Mouse (Mus musculus): ENCODE measurements around the gene Slx1b. TPM values are rescaled to one million over a fixed set of nuclear protein-coding genes. Genes with fewer than 3 reads are reported as not detected.
"Not testable (repeated sequence)": the region's sequence is repeated elsewhere in the genome, so short reads cannot be mapped to it uniquely, and the experiment has no call there.

The Slx1b gene
- total and polyA plus RNA-seq, 2 experiments = 4.1 to 15.4 TPM

GRCm38 (mm10) chr7:126648486-126648885 is 47.1 kb downstream of the Slx1b start:
- no peak overlapping the region for H3K27ac ChIP-seq (replicated peaks; ENCODE audit: insufficient read depth, low read depth, low read length)

GRCm38 (mm10) chr7:126645708-126646107 is 49.9 kb downstream of the Slx1b start:
- Histone ChIP-seq H3K9ac (ENCODE audit: low read depth, low read length) (no peak overlapping the region), H3K27ac (replicated peaks; ENCODE audit: insufficient read depth, low read depth, low read length) (no peak overlapping the region), H3K79me2 (ENCODE audit: control insufficient read depth, insufficient read depth, low read length) (no peaks in the 10 kb centered on the region; the same call in 1 of the 2 replicates), H3K27me3 (ENCODE audit: control insufficient read depth, insufficient read depth, low read length) (no peaks in the 10 kb centered on the region), H3K4me1 (ENCODE audit: control insufficient read depth, insufficient read depth, low read length) (peaks cover 4% of the 10 kb centered on the region; the same call in 1 of the 2 replicates), H3K36me3 (ENCODE audit: control insufficient read depth, insufficient read depth, low read length) (no peaks in the 10 kb centered on the region), H3K4me3 (ENCODE audit: insufficient read depth, low read depth, low read length) (no peak overlapping the region)
- DNase-seq (ENCODE audit: extremely low read depth, low read depth, low spot score) = no peak
- WGBS = 75% methylated on average over 5 of the region's 5 CpGs
- TF ChIP-seq CTCF (IDR thresholded peaks at IDR 0.05; ENCODE audit: low read depth, low read length) (no peak), POLR2A (IDR thresholded peaks at IDR 0.05; ENCODE audit: extremely low read depth, insufficient read depth, low read length) (no peak)

More at GRCm38 (mm10) chr7:126648486-126648885, 47.1 kb downstream of the Slx1b start:
- Histone ChIP-seq H3K4me3 (ENCODE audit: insufficient read depth, low read depth, low read length) (no peak overlapping the region), H3K4me1 (ENCODE audit: control insufficient read depth, insufficient read depth, low read length) (peaks cover 4% of the 10 kb centered on the region; the same call in 1 of the 2 replicates), H3K27me3 (ENCODE audit: control insufficient read depth, insufficient read depth, low read length) (no peaks in the 10 kb centered on the region), H3K79me2 (ENCODE audit: control insufficient read depth, insufficient read depth, low read length) (peaks cover 5% of the 10 kb centered on the region; the same call in 1 of the 2 replicates), H3K36me3 (ENCODE audit: control insufficient read depth, insufficient read depth, low read length) (no peaks in the 10 kb centered on the region), H3K9ac (ENCODE audit: low read depth, low read length) (no peak overlapping the region)
- WGBS = 53% methylated on average over 4 of the region's 4 CpGs
- peak; percentile 61 for DNase-seq (ENCODE audit: extremely low read depth, low read depth, low spot score)
- TF ChIP-seq CTCF (IDR thresholded peaks at IDR 0.05; ENCODE audit: low read depth, low read length) = peak; percentile 45
- no peak for TF ChIP-seq POLR2A (IDR thresholded peaks at IDR 0.05; ENCODE audit: extremely low read depth, insufficient read depth, low read length)

- Histone ChIP-seq H3K79me2 (ENCODE audit: control insufficient read depth, insufficient read depth, low read length) (no peaks in the 10 kb centered on the region), H3K4me3 (ENCODE audit: insufficient read depth, low read depth, low read length) (no peak overlapping the region), H3K4me1 (ENCODE audit: control insufficient read depth, insufficient read depth, low read length) (peaks cover 4% of the 10 kb centered on the region; the same call in 1 of the 2 replicates), H3K9ac (ENCODE audit: low read depth, low read length) (no peak overlapping the region), H3K27me3 (ENCODE audit: control insufficient read depth, insufficient read depth, low read length) (no peaks in the 10 kb centered on the region), H3K36me3 (ENCODE audit: control insufficient read depth, insufficient read depth, low read length) (no peaks in the 10 kb centered on the region), H3K27ac (replicated peaks; ENCODE audit: insufficient read depth, low read depth, low read length) (no peak overlapping the region)
- TF ChIP-seq POLR2A (IDR thresholded peaks at IDR 0.05; ENCODE audit: extremely low read depth, insufficient read depth, low read length) (no peak), CTCF (IDR thresholded peaks at IDR 0.05; ENCODE audit: low read depth, low read length) (no peak)
- no peak for DNase-seq (ENCODE audit: extremely low read depth, low read depth, low spot score)
These were observed 50.7 kb downstream of the Slx1b start for GRCm38 (mm10) chr7:126644914-126645313.

- Histone ChIP-seq H3K36me3 (ENCODE audit: control insufficient read depth, insufficient read depth, low read length) (no peaks in the 10 kb centered on the region), H3K4me3 (ENCODE audit: insufficient read depth, low read depth, low read length) (no peak overlapping the region), H3K9ac (ENCODE audit: low read depth, low read length) (no peak overlapping the region), H3K27ac (replicated peaks; ENCODE audit: insufficient read depth, low read depth, low read length) (no peak overlapping the region), H3K79me2 (ENCODE audit: control insufficient read depth, insufficient read depth, low read length) (no peaks in the 10 kb centered on the region), H3K4me1 (ENCODE audit: control insufficient read depth, insufficient read depth, low read length) (peaks cover 2% of the 10 kb centered on the region; the same call in 1 of the 2 replicates), H3K27me3 (ENCODE audit: control insufficient read depth, insufficient read depth, low read length) (no peaks in the 10 kb centered on the region)
- no peak for TF ChIP-seq POLR2A (IDR thresholded peaks at IDR 0.05; ENCODE audit: extremely low read depth, insufficient read depth, low read length)
- no peak for TF ChIP-seq CTCF (IDR thresholded peaks at IDR 0.05; ENCODE audit: low read depth, low read length)
- WGBS = 62% methylated on average over 3 of the region's 3 CpGs
- DNase-seq (ENCODE audit: extremely low read depth, low read depth, low spot score) = no peak
These were observed 51.2 kb downstream of the Slx1b start for GRCm38 (mm10) chr7:126644345-126644744.

GRCm38 (mm10) chr7:126643244-126643617 is 52.4 kb downstream of the Slx1b start:
- peak; percentile 50 for TF ChIP-seq CTCF (IDR thresholded peaks at IDR 0.05; ENCODE audit: low read depth, low read length)
- 7% methylated on average over 3 of the region's 3 CpGs for WGBS
- not testable (repeated sequence) for H3K4me3 ChIP-seq (ENCODE audit: insufficient read depth, low read depth, low read length); H3K4me1 ChIP-seq (ENCODE audit: control insufficient read depth, insufficient read depth, low read length); H3K27ac ChIP-seq (replicated peaks; ENCODE audit: insufficient read depth, low read depth, low read length); H3K9ac ChIP-seq (ENCODE audit: low read depth, low read length); H3K79me2 ChIP-seq (ENCODE audit: control insufficient read depth, insufficient read depth, low read length); H3K36me3 ChIP-seq (ENCODE audit: control insufficient read depth, insufficient read depth, low read length); H3K27me3 ChIP-seq (ENCODE audit: control insufficient read depth, insufficient read depth, low read length)
- peak; percentile 63 for DNase-seq (ENCODE audit: extremely low read depth, low read depth, low spot score)

GRCm38 (mm10) chr7:126642545-126643243 is 52.9 kb downstream of the Slx1b start:
- no peaks in the 10 kb centered on the region for H3K27me3 ChIP-seq (ENCODE audit: control insufficient read depth, insufficient read depth, low read length)
- H3K36me3 ChIP-seq (ENCODE audit: control insufficient read depth, insufficient read depth, low read length) = no peaks in the 10 kb centered on the region
- 27% methylated on average over 5 of the region's 5 CpGs for WGBS
- no peak for TF ChIP-seq CTCF (IDR thresholded peaks at IDR 0.05; ENCODE audit: low read depth, low read length)
- peak; percentile 56 for DNase-seq (ENCODE audit: extremely low read depth, low read depth, low spot score)
- H3K27ac ChIP-seq (replicated peaks; ENCODE audit: insufficient read depth, low read depth, low read length) = no peak overlapping the region
- H3K79me2 ChIP-seq (ENCODE audit: control insufficient read depth, insufficient read depth, low read length) = no peaks in the 10 kb centered on the region
- H3K4me3 ChIP-seq (ENCODE audit: insufficient read depth, low read depth, low read length) = no peak overlapping the region
- no peak overlapping the region for H3K9ac ChIP-seq (ENCODE audit: low read depth, low read length)
- no peaks in the 10 kb centered on the region; the same call in 1 of the 2 replicates for H3K4me1 ChIP-seq (ENCODE audit: control insufficient read depth, insufficient read depth, low read length)

Other genes with a start within 250 kb of the Slx1b start
- 5.0 TPM in 1 of 2 replicates, not detected in the other for gene Atp2a1, start 232.7 kb downstream of the Slx1b start, total RNA-seq (2014; rRNA removed)
- 0.21 and 0.34 TPM in 2 replicates for gene Atp2a1, start 232.7 kb downstream of the Slx1b start, polyA plus RNA-seq (2012; rRNA removed)
- gene Sh2b1, start 220.4 kb downstream of the Slx1b start, total RNA-seq (2014; rRNA removed) = 4.6 and 7.7 TPM in 2 replicates
- 36.2 and 43.1 TPM in 2 replicates for gene Sh2b1, start 220.4 kb downstream of the Slx1b start, polyA plus RNA-seq (2012; rRNA removed)
- 90.8 and 94.4 TPM in 2 replicates for gene Tufm, start 208.4 kb downstream of the Slx1b start, total RNA-seq (2014; rRNA removed)
- gene Tufm, start 208.4 kb downstream of the Slx1b start, polyA plus RNA-seq (2012; rRNA removed) = 163 TPM in 2 replicates
- gene Atxn2l, start 192.3 kb downstream of the Slx1b start, total RNA-seq (2014; rRNA removed) = 4.6 and 6.4 TPM in 2 replicates
- 42.9 and 81.3 TPM in 2 replicates for gene Atxn2l, start 192.3 kb downstream of the Slx1b start, polyA plus RNA-seq (2012; rRNA removed)
- gene Eif3c, start 129.4 kb downstream of the Slx1b start, total RNA-seq (2014; rRNA removed) = 79.4 and 85.6 TPM in 2 replicates
- 54.2 and 64.1 TPM in 2 replicates for gene Eif3c, start 129.4 kb downstream of the Slx1b start, polyA plus RNA-seq (2012; rRNA removed)
- 0.74 and 1.6 TPM in 2 replicates for gene Apobr, start 110.8 kb downstream of the Slx1b start, total RNA-seq (2014; rRNA removed)
- gene Apobr, start 110.8 kb downstream of the Slx1b start, polyA plus RNA-seq (2012; rRNA removed) = 0.58 and 1.0 TPM in 2 replicates
- gene Cln3, start 110.0 kb downstream of the Slx1b start, total RNA-seq (2014; rRNA removed) = 7.1 and 9.5 TPM in 2 replicates
- 40.9 and 57.0 TPM in 2 replicates for gene Cln3, start 110.0 kb downstream of the Slx1b start, polyA plus RNA-seq (2012; rRNA removed)
- not detected in 2 replicates for gene Il27, start 100.8 kb downstream of the Slx1b start, total RNA-seq (2014; rRNA removed)
- 0.31 TPM in 1 of 2 replicates, not detected in the other for gene Il27, start 100.8 kb downstream of the Slx1b start, polyA plus RNA-seq (2012; rRNA removed)
- gene Nupr1, start 64.9 kb downstream of the Slx1b start, total RNA-seq (2014; rRNA removed) = 3.0 and 3.2 TPM in 2 replicates
- gene Nupr1, start 64.9 kb downstream of the Slx1b start, polyA plus RNA-seq (2012; rRNA removed) = 1.2 TPM in 2 replicates
- gene Sgf29, start 46.5 kb downstream of the Slx1b start, total RNA-seq (2014; rRNA removed) = 7.7 and 10.7 TPM in 2 replicates
- 34.7 and 54.2 TPM in 2 replicates for gene Sgf29, start 46.5 kb downstream of the Slx1b start, polyA plus RNA-seq (2012; rRNA removed)
- gene Sult1a1, start 19.4 kb downstream of the Slx1b start, total RNA-seq (2014; rRNA removed) = 661 and 727 TPM in 2 replicates
- gene Sult1a1, start 19.4 kb downstream of the Slx1b start, polyA plus RNA-seq (2012; rRNA removed) = 566 and 586 TPM in 2 replicates
- gene Bola2, start 383 bp downstream of the Slx1b start, total RNA-seq (2014; rRNA removed) = 15.6 and 20.5 TPM in 2 replicates
- gene Bola2, start 383 bp downstream of the Slx1b start, polyA plus RNA-seq (2012; rRNA removed) = 35.6 and 37.7 TPM in 2 replicates
- 7.7 and 9.0 TPM in 2 replicates for gene Coro1a, start 12.0 kb upstream of the Slx1b start, total RNA-seq (2014; rRNA removed)
- gene Coro1a, start 12.0 kb upstream of the Slx1b start, polyA plus RNA-seq (2012; rRNA removed) = 10.6 and 22.7 TPM in 2 replicates
- gene Mapk3, start 63.8 kb upstream of the Slx1b start, total RNA-seq (2014; rRNA removed) = 10.4 and 14.8 TPM in 2 replicates
- gene Mapk3, start 63.8 kb upstream of the Slx1b start, polyA plus RNA-seq (2012; rRNA removed) = 68.7 and 70.7 TPM in 2 replicates
- gene Gdpd3, start 70.5 kb upstream of the Slx1b start, total RNA-seq (2014; rRNA removed) = 0.46 and 2.3 TPM in 2 replicates
- gene Gdpd3, start 70.5 kb upstream of the Slx1b start, polyA plus RNA-seq (2012; rRNA removed) = 8.0 and 9.0 TPM in 2 replicates
- 26.4 and 35.2 TPM in 2 replicates for gene Ypel3, start 81.2 kb upstream of the Slx1b start, total RNA-seq (2014; rRNA removed)
- 119 and 144 TPM in 2 replicates for gene Ypel3, start 81.2 kb upstream of the Slx1b start, polyA plus RNA-seq (2012; rRNA removed)
- gene Tbx6, start 85.7 kb upstream of the Slx1b start, total RNA-seq (2014; rRNA removed) = 0.13 and 0.18 TPM in 2 replicates
- 0.71 and 1.1 TPM in 2 replicates for gene Tbx6, start 85.7 kb upstream of the Slx1b start, polyA plus RNA-seq (2012; rRNA removed)
- gene Ppp4c, start 96.7 kb upstream of the Slx1b start, total RNA-seq (2014; rRNA removed) = 45.8 and 52.8 TPM in 2 replicates
- gene Ppp4c, start 96.7 kb upstream of the Slx1b start, polyA plus RNA-seq (2012; rRNA removed) = 81.2 and 97.2 TPM in 2 replicates
- gene Fam57b, start 101.9 kb upstream of the Slx1b start, total RNA-seq (2014; rRNA removed) = not detected in 2 replicates
- gene Fam57b, start 101.9 kb upstream of the Slx1b start, polyA plus RNA-seq (2012; rRNA removed) = 0.06 and 0.44 TPM in 2 replicates
- not detected in 2 replicates for gene 4930451I11Rik, start 135.9 kb upstream of the Slx1b start, total RNA-seq (2014; rRNA removed)
- gene 4930451I11Rik, start 135.9 kb upstream of the Slx1b start, polyA plus RNA-seq (2012; rRNA removed) = not detected in 2 replicates
- gene Doc2a, start 151.6 kb upstream of the Slx1b start, total RNA-seq (2014; rRNA removed) = not detected in 2 replicates
- gene Doc2a, start 151.6 kb upstream of the Slx1b start, polyA plus RNA-seq (2012; rRNA removed) = not detected in 2 replicates
- 1.0 and 1.5 TPM in 2 replicates for gene Hirip3, start 166.2 kb upstream of the Slx1b start, total RNA-seq (2014; rRNA removed)
- 1.00 and 2.4 TPM in 2 replicates for gene Hirip3, start 166.2 kb upstream of the Slx1b start, polyA plus RNA-seq (2012; rRNA removed)
- 2.5 and 4.8 TPM in 2 replicates for gene Ino80e, start 166.6 kb upstream of the Slx1b start, total RNA-seq (2014; rRNA removed)
- gene Ino80e, start 166.6 kb upstream of the Slx1b start, polyA plus RNA-seq (2012; rRNA removed) = 16.3 and 18.5 TPM in 2 replicates
- 20.5 and 21.7 TPM in 2 replicates for gene Taok2, start 188.9 kb upstream of the Slx1b start, total RNA-seq (2014; rRNA removed)
- 28.5 and 42.7 TPM in 2 replicates for gene Taok2, start 188.9 kb upstream of the Slx1b start, polyA plus RNA-seq (2012; rRNA removed)
- gene Tmem219, start 227.1 kb upstream of the Slx1b start, total RNA-seq (2014; rRNA removed) = 78.4 and 98.6 TPM in 2 replicates
- 94.9 and 120 TPM in 2 replicates for gene Tmem219, start 227.1 kb upstream of the Slx1b start, polyA plus RNA-seq (2012; rRNA removed)
- gene Kctd13, start 233.1 kb upstream of the Slx1b start, total RNA-seq (2014; rRNA removed) = 2.1 and 3.4 TPM in 2 replicates
- 5.8 and 7.6 TPM in 2 replicates for gene Kctd13, start 233.1 kb upstream of the Slx1b start, polyA plus RNA-seq (2012; rRNA removed)